31 mouse cellular contexts compared by ENCODE assay signal in the genomic region with DNA sequence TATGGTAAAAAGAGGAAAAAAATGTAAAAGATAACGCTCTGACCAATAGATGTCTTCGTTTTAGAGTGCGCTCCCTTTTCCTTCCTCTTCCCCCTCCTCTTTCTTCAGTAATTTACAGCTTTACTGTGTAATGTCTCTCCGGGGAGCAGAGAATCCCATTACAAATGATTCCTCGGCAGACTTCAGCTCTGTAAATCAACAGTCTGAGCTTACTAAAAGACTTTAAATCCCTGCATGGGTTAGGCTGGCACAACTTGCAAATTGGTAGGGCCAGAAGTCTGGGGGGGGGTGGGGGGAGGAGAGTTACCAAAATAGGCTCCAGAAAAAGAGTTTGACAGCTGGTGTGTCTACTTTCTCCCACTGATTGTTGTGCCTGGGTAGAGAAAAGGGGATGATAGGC.
DNase-seq lines count a peak whose midpoint lies in the region; ATAC-seq lines count a peak whose summit lies in the region.
"Had no signal": no experiment of that assay in that cellular context is flagged by ENCODE, and none has a peak within 500 bp of the region (broad histone marks: within the 10 kb centered on the region; RNA-seq: fewer than 3 reads in every experiment).

No protein-coding gene starts in this region.

- H3K27me3 ChIP-seq in neural tube, embryonic 11.5 days (ENCODE audit: control insufficient read depth, insufficient read depth, low read length) = no peaks in the 10 kb centered on the region
- H3K27me3 ChIP-seq: heart, embryonic 12.5 days; limb, embryonic 13.5 days; lung, embryonic 15.5 days; midbrain, embryonic 12.5 days had no signal

- H3K4me1 ChIP-seq in neural tube, embryonic 11.5 days (ENCODE audit: control insufficient read depth, insufficient read depth, low read length) = no peaks in the 10 kb centered on the region
- H3K4me1 ChIP-seq: heart, embryonic 12.5 days; limb, embryonic 13.5 days; lung, embryonic 15.5 days; midbrain, embryonic 12.5 days had no signal

- H3K9ac ChIP-seq in neural tube, embryonic 11.5 days (ENCODE audit: low read length) = no peak overlapping the region
- H3K9ac ChIP-seq: heart, embryonic 12.5 days; hindbrain, embryonic 14.5 days; limb, embryonic 13.5 days; lung, embryonic 15.5 days; midbrain, embryonic 12.5 days had no signal

- no peak overlapping the region for H3K27ac ChIP-seq in neural tube, embryonic 11.5 days (ENCODE audit: low read depth, low read length)
- H3K27ac ChIP-seq: gastrocnemius, adult 2 months; heart, adult 2 months; hindbrain, embryonic 14.5 days; limb, embryonic 13.5 days; lung, embryonic 15.5 days; midbrain, embryonic 12.5 days had no signal

- no peak overlapping the region for H3K4me2 ChIP-seq in neural tube, embryonic 11.5 days (ENCODE audit: low read depth)
- H3K4me2 ChIP-seq: heart, embryonic 12.5 days; hindbrain, embryonic 14.5 days; limb, embryonic 13.5 days; liver, embryonic 11.5 days; lung, embryonic 15.5 days; midbrain, embryonic 12.5 days had no signal

- H3K4me3 ChIP-seq in neural tube, embryonic 11.5 days (ENCODE audit: low read depth, low read length) = no peak overlapping the region
- H3K4me3 ChIP-seq: erythroblast, embryonic 14.5 days; gastrocnemius, adult 2 months; heart, adult 2 months; heart, embryonic 12.5 days; limb, embryonic 13.5 days; lung, embryonic 15.5 days; midbrain, embryonic 12.5 days had no signal

- H3K9me3 ChIP-seq in neural tube, embryonic 11.5 days (ENCODE audit: control insufficient read depth, low read length) = no peaks in the 10 kb centered on the region
- H3K9me3 ChIP-seq: limb, embryonic 13.5 days; lung, embryonic 15.5 days; midbrain, embryonic 12.5 days had no signal

- 0 out of 2 replicates have a peak, but pooled peaks have one; percentile 23 for ATAC-seq in frontal cortex, adult (ENCODE audit: low TSS enrichment)
- peak; percentile 53; the same call in 1 of the 2 replicates for ATAC-seq in neural tube, embryonic 11.5 days (ENCODE audit: insufficient read depth, low FRiP score, low TSS enrichment)
- ATAC-seq: inflammation-experienced regulatory T-cells, adult 6 months; Patski had no signal

- 28% methylated on average over 5 of the region's 5 CpGs for WGBS in neural tube, embryonic 11.5 days

- no peak for DNase-seq in frontal cortex, postnatal 10 days (ENCODE audit: low spot score in 2 of 2)
- peak; percentile 10 for DNase-seq in neural tube, embryonic 11.5 days (ENCODE audit: low spot score)
- DNase-seq in neural tube, embryonic 10.5 days (ENCODE audit: extremely low spot score, low spot score) = no peak
- DNase-seq in mesoderm, embryonic 11.5 days (ENCODE audit: low read depth, low spot score) = peak; percentile 79
- peak; percentile 17 for DNase-seq in telencephalon, adult 2 months (ENCODE audit: low read depth, low spot score)
- no peak for DNase-seq in frontal cortex, postnatal 25 days (ENCODE audit: low spot score in 2 of 2)
- no peak for DNase-seq in thymus, adult 18-20 months
- DNase-seq: adrenal gland, postnatal 10 days; cerebellum, adult 11-12 months; cerebellum, postnatal 10 days; gastrocnemius, adult 2 months; gastrocnemius, postnatal 36 days; heart, adult 2 months; heart, postnatal 4 days; kidney, adult 11 months; kidney, postnatal 10 days; layer of hippocampus, adult 9-11 months; right cerebral cortex, postnatal 25 days; spleen, adult 18-20 months; thymus, adult 2 months; thymus, postnatal 4 days had no signal

- no peaks in the 10 kb centered on the region for H3K36me3 ChIP-seq in neural tube, embryonic 11.5 days (ENCODE audit: control insufficient read depth, insufficient read depth, low read length)
- H3K36me3 ChIP-seq: heart, embryonic 12.5 days; limb, embryonic 13.5 days; lung, embryonic 15.5 days; midbrain, embryonic 12.5 days had no signal

Comparison
In these comparisons a context has a peak if more than half of its experiments do, and no peak if none do; other contexts are left out.
1. DNase-seq: peak in neural tube, embryonic 11.5 days (single experiment), mesoderm, embryonic 11.5 days (single experiment) and telencephalon, adult 2 months (single experiment); none in frontal cortex, postnatal 10 days (0 of 2), neural tube, embryonic 10.5 days (single experiment), frontal cortex, postnatal 25 days (0 of 2) and thymus, adult 18-20 months (0 of 2).